Mouse (Mus musculus) c-Kit-positive CD71-positive TER-119-positive erythroid progenitor cells, embryonic 14.5 days (primary cell): ENCODE data around the gene Pglyrp1.
"Not testable (repeated sequence)": the region's sequence is repeated elsewhere in the genome, so short reads cannot be mapped to it uniquely, and the experiment has no call there.

Experiments
- DNase-seq: peaks from one replicate; pipeline ENCODE4 v3.0.0-alpha.2; 2013; ENCODE audit warnings: low spot score

The Pglyrp1 gene

DNA sequence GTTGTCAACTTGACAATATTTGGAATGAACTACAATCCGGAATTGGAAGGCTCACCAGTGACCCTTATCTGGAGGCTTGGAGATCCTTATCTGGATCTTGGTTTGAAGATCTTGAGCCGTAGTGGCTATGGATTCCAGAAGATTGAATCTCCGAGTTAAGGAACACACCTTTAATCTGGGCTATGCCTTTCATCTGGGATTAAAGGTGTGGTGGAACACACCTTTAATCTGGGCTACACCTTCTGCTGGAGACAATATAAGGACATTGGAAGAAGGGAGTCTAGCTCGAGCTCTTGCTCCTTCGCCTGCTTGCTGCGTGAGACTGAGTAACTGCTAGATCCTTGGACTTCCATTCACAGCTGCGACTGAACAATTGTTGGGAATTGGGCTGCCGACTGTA, at the start of gene Pglyrp1:
Gene Pglyrp1, plus strand, starts transcription at position 301 of the 400 bp plus-strand sequence.
- not testable (repeated sequence) for DNase-seq

- no peak for DNase-seq
Measured at GRCm38 (mm10) chr7:18821507-18821906, 49.6 kb upstream of the Pglyrp1 start, which contains the start of gene Psg17. Gene Psg17 (minus strand): TSS chr7:18821607.

DNA sequence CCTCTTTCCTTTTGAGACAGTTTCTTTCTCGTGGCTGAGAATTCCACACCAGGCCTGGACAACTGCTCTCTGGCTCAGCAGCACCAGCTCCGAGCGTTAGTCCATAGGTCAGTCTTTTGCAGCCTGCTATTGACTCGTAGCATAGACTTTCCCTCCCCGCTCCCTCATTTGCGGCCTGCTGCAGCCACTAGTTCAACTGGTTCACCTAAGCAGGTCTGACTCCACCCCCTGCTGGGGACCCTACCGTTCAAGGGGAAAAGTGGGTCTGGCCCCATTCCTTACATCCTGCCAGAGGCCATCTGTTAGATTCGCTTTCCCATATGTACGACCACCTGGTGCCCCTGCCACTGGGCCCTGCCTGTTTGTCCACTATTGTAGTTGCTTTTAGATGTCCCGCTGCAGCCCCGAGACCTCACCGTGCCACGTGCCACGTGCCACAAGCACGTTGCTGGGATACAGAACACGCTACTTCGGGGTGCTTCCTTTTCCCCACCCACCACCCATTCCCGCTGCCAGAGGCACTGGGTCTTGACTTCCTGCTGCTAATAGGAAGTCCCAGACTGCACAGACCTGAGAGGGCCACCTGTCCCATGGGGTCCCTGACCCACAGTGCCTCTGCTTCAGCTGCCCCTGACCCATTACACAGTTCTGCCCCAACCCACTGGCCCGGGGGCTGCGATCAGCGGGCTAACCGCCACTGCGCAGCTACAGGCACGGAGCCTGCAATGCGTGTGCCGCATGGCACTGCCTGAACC, 43.2 kb upstream of the Pglyrp1 start:
- no peak for DNase-seq

GRCm38 (mm10) chr7:18828592-18828991, 42.5 kb upstream of the Pglyrp1 start:
- no peak for DNase-seq

DNA sequence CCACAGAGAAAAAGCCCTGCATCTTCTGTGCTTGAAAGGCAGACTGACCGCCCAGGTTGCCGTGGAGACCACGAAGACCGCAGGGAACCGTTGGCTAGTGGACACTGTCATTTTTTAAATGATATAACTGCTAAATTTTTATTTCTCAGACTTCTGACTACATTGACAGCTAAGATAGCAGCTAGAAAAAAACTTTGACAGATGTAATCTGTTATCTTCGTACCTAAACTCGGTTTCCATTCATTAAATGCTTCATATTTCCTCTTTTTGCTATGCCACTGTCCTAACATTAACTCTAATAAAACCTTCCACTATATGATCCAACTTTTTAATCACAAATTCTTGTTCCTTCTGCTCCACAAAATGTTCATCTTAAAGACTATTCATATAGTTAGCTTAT, 41.6 kb upstream of the Pglyrp1 start:
- no peak for DNase-seq

DNA sequence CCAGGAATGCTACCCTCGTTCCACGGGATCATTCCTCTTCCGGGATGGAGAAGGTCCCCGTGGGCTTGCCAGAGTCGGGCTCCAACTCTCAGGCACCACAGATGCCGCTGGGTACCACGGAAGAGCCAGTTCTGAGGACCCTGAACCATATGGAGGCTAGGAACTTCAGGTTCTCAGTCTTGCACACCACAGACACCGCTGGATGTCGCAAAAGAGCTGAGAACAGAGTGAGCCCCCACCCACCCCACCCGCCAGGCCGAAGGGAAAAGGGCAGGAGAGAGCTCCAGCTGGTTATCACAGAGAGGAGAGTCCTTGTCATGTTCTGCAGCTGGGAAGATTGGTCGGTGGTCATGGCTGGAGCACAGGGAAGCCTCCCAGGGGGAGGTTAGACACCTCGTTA, 38.8 kb upstream of the Pglyrp1 start:
- DNase-seq: no peak

DNA sequence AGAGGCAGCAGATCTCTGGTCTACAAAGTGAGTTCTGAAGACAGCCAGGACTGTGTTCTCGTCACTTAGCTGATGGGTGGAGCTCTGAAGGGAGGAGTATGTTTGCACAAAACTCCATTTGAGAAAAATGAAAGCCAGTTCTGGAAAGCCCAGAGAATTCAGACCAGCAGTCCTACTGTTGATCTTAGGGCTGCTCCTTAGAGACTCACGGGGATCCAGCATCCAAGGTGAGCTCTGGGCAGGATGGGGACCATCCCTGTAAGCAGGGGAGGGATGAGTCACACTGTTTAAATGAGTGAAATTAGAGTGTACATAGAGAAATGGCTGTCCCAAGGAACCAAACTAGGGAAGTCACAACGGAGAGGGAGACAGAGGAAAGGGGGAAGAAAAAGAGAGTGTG, 31.3 kb upstream of the Pglyrp1 start, which contains the start of gene Mill2:
Gene Mill2, plus strand, starts transcription at position 102 of the 400 bp plus-strand sequence.
- no peak for DNase-seq

DNA sequence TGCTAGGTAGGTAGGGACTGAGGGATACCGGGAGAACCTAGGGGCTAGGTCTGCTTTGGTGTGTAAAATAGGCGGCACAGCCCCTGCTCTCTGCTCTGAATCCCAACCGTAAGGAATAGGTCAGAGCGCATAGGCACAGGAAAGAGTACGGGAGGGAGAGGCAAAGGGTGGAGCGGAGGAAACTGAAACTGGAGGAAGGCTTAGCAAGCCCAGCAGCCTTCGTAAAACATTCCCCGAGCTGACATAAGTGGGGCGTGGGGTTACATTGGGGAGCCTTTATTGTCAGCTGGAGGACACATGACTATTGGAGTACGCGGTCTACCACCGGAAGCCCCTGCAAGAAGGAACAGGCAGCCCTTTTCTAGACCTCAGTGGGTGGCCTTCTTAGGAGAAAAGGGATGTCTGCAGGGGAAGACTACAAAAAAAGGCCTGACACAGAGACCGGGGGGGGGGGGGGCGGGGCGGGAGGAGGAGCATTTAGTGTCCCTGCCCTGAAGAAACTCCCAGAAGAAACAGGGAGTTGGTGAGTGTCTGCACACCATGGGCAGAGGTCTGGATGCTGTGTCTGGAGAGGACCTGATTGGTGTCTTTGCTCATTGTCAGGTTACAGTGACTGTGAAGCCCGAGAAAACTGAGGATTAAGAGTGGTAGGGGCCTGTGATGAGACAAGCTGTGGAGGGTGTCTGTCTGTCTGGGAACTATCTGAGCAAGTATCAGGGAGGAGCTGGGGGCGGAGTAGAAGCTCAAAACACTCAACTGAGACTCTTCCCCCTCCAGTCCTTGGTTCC, 30.6 kb upstream of the Pglyrp1 start:
- no peak for DNase-seq

GRCm38 (mm10) chr7:18841174-18841567, 30.0 kb upstream of the Pglyrp1 start:
- DNase-seq: no peak

DNA sequence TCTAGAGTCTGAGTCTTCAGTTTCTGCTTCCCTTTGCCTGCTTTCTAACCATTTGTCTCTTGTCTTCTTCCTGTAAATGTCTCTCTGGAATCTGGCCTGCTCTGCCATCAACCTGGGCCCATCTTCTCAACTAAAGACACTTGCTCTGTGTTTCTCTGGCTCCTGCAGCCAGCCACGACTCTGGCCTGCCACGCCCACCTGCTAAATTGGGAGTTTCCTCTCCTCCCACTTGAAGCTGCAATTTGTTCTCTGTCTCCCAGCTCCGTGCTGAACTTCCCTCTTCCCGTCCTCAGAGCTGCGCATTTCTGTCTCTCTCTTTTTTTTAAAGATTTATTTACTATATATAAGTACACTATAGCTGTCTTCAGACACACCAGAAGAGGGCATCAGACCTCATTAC, 26.3 kb upstream of the Pglyrp1 start:
- DNase-seq: no peak

GRCm38 (mm10) chr7:18848395-18848794, 22.7 kb upstream of the Pglyrp1 start:
- no peak for DNase-seq

DNA sequence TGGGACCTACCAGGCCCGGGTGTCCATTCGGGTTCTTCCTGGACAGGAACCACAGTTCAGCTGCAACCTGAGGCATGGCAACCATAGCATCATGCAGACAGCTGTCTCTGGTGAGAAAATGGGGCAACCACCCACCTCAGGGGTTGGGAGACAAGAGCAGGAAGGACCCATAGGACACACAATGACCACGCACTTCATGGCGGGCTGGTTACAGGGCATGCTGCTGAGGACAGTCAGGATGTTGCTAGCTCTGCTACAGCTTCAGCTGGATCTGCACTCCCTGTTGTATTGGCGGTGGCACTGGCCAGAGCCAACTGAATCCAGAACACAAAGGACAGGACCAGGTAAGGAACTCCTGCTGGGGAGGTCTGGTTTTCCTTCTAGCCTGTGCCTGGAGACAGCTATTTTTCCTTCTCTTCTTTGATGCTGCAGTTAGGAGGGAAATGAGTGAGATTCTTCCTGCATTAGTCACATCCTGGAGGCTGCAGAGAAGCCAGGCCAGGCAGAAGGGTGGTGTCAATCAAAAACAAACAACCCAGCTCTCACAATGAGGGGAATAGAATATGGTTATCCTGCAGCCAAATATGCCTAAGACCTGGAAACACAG, 12.7 kb upstream of the Pglyrp1 start:
- DNase-seq: no peak

GRCm38 (mm10) chr7:18862801-18863200, 8.3 kb upstream of the Pglyrp1 start:
- no peak for DNase-seq

GRCm38 (mm10) chr7:18868491-18868890, 2.6 kb upstream of the Pglyrp1 start:
- no peak for DNase-seq

- no peak for DNase-seq
Measured at GRCm38 (mm10) chr7:18872014-18872802, 1.1 kb downstream of the Pglyrp1 start.

GRCm38 (mm10) chr7:18872816-18873215, 1.7 kb downstream of the Pglyrp1 start:
- no peak for DNase-seq

- peak; percentile 51 for DNase-seq
Measured at GRCm38 (mm10) chr7:18873253-18873652, 2.1 kb downstream of the Pglyrp1 start.

DNA sequence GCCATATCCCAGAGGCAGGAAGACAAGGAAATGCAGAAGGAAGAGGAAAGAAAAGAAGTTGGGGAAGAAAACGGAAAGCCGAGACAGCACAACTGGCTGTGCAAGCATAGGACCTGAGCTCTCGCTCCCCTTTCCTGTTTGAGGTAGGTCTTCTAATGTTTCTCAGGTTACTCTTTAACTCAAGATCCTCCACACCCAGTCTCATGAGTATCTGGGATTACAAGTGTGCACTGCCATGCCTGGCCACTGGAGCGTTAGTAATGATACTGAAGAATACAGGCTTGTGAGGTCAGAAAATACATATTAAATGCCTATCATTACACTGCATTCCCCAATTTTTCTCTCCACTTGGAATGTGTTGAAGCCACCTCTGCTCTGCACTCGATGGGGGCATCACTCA, 4.2 kb downstream of the Pglyrp1 start:
- no peak for DNase-seq

DNA sequence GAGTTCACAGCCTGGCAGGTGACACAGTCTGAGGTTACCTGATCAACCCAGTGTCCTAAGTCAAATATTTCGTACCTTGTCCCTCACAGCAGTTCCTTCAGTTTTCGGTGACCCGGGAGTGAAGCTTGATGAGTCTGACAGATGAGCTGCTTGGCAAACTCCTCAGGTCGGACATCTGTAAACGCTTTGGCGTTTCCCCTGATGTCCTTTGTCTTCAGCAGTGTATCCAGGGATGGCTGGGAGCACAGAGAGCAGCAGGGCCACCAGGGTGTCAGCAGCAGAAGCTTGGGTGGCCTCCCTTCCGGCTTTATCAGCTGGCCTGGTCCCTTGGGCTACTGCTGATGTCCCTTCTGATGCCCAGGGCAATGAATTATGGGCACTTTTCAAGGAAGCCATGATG, 7.6 kb downstream of the Pglyrp1 start:
- no peak for DNase-seq

DNA sequence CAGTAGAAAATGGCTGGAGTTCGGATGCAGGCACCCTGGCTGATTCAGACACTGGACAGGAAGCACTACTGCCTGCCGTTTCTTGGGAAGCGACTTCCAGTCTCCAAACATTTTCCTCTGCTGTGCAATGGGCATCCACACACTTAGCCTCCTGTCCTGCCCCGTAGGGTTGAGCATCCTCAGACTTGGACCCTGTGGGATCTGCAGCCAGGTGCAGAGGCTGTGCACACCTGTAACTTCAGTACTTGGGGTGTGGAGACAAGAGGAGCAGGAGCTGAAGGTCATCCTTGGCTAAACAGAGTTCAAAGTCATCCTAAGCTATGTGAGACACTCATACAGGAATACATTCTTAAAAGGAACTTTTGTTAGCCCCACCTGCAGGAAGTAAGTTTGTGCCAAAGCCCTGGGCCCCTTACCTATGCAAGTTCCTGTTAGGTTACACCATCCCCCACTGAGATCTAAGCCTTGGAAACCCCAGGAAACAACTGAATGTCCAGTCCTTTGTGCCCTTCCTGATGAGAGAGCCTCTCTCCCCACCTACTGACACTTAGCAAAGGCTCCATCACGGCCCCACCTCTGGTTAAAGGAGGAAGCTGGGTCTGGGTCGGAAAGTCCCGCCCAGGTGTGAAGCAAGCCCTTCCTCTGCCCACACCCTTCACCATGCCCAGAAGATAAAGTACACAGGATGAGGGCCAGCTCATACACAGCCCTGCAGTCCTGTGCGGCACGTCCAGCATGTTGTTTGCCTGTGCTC, 13.0 kb downstream of the Pglyrp1 start:
- no peak for DNase-seq

DNA sequence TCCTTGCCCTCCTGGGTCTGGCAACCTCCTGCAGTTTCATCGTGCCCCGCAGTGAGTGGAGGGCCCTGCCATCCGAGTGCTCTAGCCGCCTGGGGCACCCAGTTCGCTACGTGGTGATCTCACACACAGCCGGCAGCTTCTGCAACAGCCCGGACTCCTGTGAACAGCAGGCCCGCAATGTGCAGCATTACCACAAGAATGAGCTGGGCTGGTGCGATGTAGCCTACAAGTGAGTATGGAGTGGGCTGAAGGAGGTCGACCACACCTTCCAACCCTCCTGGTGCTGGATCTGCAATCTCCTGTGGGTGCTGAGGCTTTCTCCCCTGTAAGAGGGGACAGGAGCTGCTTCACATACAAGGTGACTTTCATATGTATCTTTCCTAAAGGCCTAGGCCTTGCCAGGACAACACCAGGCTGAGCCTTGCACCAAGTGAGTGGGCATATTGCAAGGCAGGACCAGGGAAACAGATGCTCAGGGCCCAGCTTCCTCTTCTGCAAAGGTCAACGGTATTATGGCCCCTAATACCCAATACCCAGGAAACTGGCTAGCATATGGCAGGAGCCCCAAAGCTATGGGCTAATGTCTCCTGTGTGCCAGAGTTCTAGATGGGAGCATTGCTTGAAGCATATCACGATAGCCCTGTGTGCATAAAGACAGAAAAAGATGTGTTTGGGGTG, 13.8 kb downstream of the Pglyrp1 start:
- DNase-seq: no peak
